Mouse (Mus musculus): Measurements from ENCODE around the gene Map7.

The Map7 gene

DNA sequence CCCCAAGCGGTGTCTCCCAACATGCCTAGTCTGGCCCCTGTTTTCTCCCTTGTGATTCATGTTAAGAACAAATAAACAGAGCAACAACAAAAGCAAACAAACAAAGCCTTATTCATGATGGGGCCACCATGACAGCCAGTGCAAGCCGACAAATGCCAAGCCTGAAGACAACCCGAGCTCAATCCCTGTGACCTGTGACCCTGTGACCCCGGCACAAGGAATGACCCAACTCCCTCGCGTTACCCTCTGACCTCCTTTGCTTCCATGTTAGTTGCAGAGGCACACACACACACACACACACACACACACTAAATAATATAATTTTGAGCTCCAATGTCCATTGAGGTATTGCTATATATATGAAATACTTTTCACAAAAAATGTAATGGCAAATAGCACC lies 139.1 kb downstream of the Map7 start:
- DNase-seq (ENCODE audit: low spot score): no peak

DNA sequence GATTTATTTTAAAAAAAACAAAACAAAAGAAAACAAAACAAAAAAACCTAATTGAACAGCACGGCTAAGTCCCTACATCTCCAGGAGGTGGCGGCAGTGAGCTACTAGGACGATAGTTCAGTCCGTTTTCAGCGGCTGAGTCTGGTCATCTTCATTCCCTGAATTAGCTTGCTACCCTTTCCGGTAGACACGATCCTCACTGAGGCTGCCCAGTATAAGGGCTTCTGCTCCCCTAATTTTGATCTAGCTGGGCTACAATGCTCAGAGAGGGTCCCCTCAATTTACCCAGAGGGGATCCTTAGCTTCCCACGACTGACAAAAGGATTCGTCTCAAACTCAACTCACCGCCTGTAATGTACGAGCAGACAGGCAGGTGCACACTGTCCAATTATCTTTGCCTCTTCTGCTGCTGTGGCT lies 142.2 kb downstream of the Map7 start:
- peak; percentile 82 for DNase-seq (ENCODE audit: low spot score)

DNA sequence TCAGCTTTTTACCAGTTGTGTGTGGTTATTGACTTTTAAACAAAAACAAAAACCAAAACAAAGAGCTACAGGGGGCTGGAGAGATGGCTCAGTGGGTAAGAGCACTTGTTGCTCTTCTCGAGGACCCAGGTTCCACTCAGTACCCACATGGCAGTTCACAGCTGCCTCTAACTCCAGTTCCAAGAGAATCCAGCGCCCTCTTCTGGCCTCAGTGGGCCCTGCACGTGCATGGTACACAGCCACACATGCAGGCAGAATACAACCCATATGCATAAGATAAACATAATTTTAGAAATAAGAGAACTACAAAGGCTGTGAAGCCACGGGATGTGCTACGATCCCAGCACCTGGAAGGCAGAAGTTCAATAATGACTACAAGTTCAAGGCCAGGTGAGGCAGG lies 147.7 kb downstream of the Map7 start:
- no peak for DNase-seq (ENCODE audit: low spot score)

DNA sequence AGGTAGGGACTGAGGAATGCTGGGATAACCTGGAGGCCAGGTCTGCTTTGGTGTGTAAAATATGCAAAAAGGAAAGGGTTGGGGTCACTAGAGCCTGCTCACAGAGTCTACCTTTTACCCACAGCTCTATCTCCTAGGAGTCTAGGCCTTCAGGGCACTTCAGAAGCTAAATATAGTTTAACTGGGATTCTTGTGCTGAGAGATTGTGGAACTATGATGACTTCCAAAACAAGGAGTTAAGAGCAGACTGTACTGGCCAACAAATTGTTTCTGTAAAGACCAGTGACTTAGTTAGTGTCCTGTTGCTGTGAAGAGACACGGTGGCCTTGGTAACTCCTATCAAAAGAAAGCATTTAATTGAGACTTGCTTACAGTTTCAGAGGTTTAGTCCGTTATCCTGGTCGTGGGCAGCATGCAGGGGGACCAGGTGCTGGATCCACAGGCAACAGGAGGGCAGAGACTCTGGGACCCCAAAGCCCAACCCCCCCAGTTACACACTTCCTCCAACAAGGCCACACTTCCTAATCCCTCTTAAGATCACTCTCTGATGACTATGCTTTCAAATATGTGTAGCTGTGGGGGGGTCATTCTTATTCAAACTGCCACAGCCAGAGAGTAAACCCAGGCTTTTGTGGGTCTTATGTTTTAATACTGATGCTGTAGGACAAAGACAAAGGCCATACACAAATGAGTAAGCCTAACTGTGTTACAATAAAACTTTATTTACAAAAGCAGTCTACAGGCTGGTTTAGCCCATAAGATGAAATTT lies 150.1 kb downstream of the Map7 start:
- DNase-seq (ENCODE audit: low spot score): no peak

DNA sequence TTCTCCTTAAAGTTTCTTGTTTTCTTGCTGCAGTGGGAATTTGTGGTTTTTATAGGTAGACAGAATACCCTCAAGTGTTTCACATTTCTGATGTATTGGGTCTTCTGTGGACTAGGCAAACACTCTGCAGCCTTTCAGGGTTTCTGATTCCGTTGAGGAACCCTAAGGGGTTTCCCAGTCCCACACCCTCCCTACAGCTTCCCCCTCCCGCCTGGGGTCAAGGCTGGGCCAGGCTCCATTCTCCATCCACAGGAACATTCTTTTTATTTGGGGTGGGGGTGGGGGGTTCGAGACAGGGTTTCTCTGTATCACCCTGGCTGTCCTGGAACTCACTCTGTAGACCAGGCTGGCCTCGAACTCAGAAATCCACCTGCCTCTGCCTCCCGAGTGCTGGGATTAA lies 150.8 kb downstream of the Map7 start:
- DNase-seq (ENCODE audit: low spot score): no peak

DNA sequence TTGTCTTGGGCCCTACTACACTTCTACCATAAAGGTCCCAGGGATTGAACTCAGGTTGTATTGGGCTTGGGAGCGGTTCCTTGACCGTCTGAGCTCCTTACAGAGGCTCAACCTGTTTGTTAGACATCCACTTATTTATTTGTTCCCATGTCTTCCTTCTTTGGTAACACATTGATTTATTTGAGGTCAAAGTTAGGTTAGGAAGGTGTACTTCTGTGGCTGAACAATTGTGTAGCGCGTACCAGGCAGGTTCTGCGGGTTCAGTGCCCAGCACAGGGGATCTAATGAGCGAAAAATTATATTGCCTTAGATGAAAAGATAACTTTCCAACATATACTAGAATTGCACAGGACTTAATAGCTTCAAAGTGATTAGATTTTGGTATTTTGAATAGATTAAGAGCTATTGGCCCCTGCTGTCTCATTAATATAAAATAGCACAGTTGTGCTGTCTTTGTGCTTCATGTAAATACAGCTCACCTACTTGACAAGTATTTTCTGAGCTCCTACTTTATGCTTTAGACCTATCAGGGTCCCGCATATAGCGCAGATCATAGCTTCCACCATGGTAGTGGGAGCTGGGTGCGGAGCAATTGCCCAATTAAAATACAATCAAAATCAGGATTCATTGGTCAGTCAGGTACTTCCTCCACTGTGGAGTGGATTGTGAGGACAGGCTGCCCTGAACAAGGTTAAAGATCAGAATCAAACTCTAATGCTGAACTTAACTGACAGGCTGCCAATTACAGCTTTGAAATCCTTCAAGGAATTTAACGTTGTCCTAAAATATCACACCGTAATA lies 162.9 kb downstream of the Map7 start:
- no peak for DNase-seq (ENCODE audit: low spot score)

DNA sequence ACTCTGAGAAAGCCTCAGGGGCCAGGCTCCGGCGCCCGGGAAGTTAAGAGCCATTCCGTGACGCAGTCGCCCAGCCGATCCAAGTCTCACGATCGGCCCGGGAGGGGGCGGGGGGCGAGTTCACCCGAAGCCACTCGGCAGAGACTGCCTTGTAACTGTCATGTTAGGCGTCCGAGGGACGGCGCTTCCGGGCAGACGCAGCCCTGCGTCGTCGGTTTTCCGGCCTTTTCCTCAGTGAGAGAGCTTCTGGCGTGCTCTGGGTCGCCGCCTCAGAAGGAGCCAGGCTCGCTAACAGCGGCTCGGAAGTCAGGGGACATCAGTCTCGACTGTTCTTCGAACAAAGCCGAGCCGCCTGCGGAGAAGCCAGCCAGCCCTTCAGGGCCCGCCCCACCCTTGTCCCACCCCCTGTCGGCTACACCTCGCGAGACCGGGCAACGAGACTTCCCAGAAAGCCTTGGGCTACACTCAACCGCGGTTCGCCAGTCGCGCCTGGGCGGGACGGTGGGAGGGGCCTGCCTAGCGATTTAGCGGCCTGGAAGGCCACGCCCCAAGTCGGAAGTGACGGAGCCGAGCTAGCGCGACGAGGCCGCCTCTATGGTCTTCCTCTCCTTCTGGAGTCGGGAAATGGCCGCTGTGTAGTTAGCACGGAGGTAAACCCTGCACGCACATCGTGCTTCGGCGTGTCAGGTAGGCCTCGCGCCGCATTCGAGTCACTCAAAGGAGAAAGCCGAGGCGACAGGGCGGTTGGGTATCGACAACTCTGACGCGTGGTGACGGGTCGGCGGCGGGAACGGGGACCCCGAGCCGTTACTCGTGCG lies 163.9 kb downstream of the Map7 start, which contains the start of gene Bclaf1:
TSS of gene Bclaf1 (plus strand) at position 552 of the 818 bp plus-strand sequence.
- peak; percentile 99 for DNase-seq (ENCODE audit: low spot score)

DNA sequence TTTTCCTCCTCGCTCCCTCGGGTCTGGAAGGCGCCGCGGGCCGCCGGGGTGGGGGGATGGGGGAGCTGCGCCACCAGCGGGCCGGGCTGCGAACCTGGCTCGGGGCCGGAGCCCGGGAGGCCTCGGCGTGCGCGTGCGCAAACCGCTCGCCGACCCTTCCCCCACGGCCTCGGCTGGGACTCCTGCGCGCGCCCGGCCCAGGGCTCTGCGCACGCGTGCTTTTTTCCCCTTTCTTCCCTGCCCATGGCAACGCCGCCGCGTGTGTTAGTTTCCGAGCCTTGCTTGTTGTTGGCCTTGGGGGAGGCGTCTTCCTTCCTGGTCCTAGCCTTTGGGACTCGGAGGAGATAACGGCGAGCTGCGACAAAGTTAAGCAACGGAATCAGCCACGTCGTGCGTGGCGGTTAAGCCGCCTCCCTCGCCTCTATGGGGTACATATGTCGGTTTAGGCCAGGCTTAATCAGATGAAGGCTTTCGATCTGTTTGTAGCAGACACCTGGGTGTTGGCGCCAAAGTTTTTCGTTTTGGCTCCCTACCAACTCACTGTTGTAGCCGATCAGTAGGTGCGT lies 164.5 kb downstream of the Map7 start:
- peak; percentile 88 for DNase-seq (ENCODE audit: low spot score)

DNA sequence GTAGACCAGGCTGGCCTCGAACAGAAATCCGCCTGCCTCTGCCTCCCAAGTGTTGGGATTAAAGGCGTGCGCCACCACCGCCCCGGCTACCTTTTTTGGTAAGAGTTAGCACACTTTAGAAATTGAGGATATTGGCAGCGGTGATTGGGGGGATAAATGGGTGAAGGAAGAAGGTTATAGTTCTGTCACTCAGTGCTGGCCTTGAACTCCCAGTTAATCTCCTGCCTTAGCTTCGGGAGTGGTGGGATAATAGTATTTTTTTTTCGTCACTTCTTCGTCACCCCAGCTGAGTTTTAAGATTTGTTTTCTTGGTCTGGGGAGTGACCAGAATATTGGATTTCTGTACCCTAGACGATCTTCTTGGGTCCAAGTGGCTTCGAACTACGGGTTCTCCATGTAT lies 165.2 kb downstream of the Map7 start:
- no peak for DNase-seq (ENCODE audit: low spot score)

DNA sequence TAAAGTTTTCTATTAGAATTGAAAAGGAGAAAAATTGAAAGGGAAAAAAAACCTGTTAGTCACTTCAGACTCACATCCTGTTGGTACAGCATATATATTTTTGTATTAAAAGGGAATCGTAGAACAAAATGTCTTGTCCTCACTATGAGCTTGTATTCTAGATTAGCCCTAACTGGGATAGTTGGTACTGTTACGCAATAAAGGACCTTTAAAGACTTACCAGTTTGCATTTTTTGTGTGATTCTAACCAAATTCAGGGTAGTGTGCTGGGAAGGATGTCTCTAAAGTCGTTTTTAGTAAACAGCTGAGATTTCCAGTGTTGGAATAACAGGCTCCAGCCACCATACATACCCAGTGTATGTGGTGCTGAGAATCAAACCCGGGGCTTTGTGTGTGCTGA lies 165.7 kb downstream of the Map7 start:
- no peak for DNase-seq (ENCODE audit: low spot score)

DNA sequence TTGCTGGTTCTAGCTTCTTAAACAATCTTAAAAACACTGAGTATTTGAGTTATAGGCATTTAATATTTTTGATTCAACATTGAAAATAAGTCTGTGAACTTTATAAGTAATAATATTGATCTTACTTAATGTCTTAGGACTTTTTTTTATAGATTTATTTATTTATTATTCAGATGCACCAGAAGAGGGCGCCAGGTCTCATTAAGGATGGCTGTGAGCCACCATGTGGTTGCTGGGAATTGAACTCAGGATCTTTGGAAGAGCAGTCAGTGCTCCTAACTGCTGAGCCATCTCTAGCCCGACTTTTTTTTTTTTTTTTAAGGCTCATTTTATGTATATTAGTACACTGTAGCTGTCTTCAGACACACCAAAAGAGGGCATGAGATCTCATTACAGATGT lies 166.5 kb downstream of the Map7 start:
- DNase-seq (ENCODE audit: low spot score): no peak

DNA sequence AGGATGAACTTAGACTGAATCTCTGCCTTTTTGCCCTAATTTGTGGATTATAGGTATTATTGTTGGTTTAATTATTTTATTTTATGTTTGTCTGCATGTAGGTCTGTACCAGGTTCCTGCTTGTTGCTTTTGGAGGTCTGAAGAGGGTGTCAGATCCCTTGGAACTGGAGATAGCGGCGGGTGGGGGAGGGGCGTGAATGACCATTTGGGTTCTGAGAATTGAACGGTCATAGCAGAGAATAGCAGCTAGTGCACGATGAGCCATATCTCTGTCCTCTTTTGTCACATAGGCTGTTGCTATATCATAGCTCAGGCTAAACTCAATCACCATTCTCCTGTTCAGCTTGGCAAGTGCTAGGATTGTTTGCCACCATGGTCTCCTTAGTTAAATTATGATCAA lies 169.2 kb downstream of the Map7 start:
- DNase-seq (ENCODE audit: low spot score): no peak

DNA sequence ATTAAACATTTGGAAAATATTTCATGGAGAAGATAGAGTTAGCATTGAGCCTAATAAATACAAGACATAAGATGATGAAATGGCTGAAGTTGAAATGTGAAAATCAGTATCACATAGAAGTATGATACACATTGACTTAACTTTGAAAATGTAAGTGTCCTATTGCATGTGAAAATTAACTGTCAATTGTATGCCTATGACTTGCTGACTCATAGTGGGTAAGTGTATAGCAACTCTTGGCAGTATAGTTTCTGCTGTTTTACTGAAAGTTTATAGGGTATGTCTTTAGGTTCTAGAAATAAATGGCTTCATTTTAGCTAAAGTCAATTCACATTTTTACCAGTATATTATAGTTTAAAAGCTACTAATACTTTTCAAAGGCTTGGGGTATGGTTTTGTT lies 178.0 kb downstream of the Map7 start:
- DNase-seq (ENCODE audit: low spot score): no peak
